ENCODE assay signal across 16 mouse cellular contexts in genomic region chr16:51048650-51049049, GRCm38 (mm10).
DNase-seq lines count a peak whose midpoint lies in the region; ATAC-seq and TF ChIP-seq lines count a peak whose summit lies in the region.
"Had no signal": no experiment of that assay in that cellular context is flagged by ENCODE, and none has a peak within 500 bp of the region (broad histone marks: within the 10 kb centered on the region; RNA-seq: fewer than 3 reads in every experiment).

No protein-coding gene starts in this region.

- no peak overlapping the region for H3K27ac ChIP-seq in heart, embryonic 11.5 days (ENCODE audit: low read depth, low read length)
- H3K27ac ChIP-seq in kidney, postnatal 0 days = no peak overlapping the region
- H3K27ac ChIP-seq in kidney, embryonic 16.5 days (ENCODE audit: low read length) = no peak overlapping the region
- H3K27ac ChIP-seq: forebrain, embryonic 12.5 days; layer of hippocampus, adult 2 months; limb, embryonic 12.5 days had no signal

- no peaks in the 10 kb centered on the region for H3K9me3 ChIP-seq in heart, embryonic 11.5 days (replicated peaks; ENCODE audit: control insufficient read depth, low read length)
- no peaks in the 10 kb centered on the region for H3K9me3 ChIP-seq in kidney, postnatal 0 days (replicated peaks; ENCODE audit: low read length)
- no peaks in the 10 kb centered on the region for H3K9me3 ChIP-seq in kidney, embryonic 16.5 days (ENCODE audit: low read length)
- H3K9me3 ChIP-seq: forebrain, embryonic 12.5 days; limb, embryonic 12.5 days had no signal

- 58% methylated on average over 2 of the region's 2 CpGs for WGBS in heart, embryonic 11.5 days (ENCODE audit: insufficient replicate concordance)
- WGBS in kidney, postnatal 0 days = 14% methylated on average over 2 of the region's 2 CpGs
- WGBS in kidney, embryonic 16.5 days = 24% methylated on average over 2 of the region's 2 CpGs

- H3K4me1 ChIP-seq in heart, embryonic 11.5 days (ENCODE audit: control insufficient read depth, insufficient read depth, low read length) = no peaks in the 10 kb centered on the region
- H3K4me1 ChIP-seq in kidney, postnatal 0 days (replicated peaks; ENCODE audit: insufficient read depth, low read length) = no peaks in the 10 kb centered on the region
- no peaks in the 10 kb centered on the region for H3K4me1 ChIP-seq in kidney, embryonic 16.5 days (ENCODE audit: insufficient read depth, low read length)
- H3K4me1 ChIP-seq: forebrain, embryonic 12.5 days had no signal

- no peak overlapping the region for H3K4me2 ChIP-seq in heart, embryonic 11.5 days
- H3K4me2 ChIP-seq in kidney, postnatal 0 days (ENCODE audit: low read length) = no peak overlapping the region
- H3K4me2 ChIP-seq in kidney, embryonic 16.5 days (replicated peaks; ENCODE audit: low read depth, low read length) = no peak overlapping the region
- H3K4me2 ChIP-seq: forebrain, embryonic 12.5 days; limb, embryonic 12.5 days had no signal

- intact Hi-C loops in left cerebral cortex, postnatal 4 days (cut with DNase I) = no loop called here

- H3K27me3 ChIP-seq in heart, embryonic 11.5 days (ENCODE audit: control insufficient read depth, insufficient read depth, low read length) = no peaks in the 10 kb centered on the region
- no peaks in the 10 kb centered on the region for H3K27me3 ChIP-seq in kidney, postnatal 0 days (ENCODE audit: insufficient read depth, low read length)
- no peaks in the 10 kb centered on the region for H3K27me3 ChIP-seq in kidney, embryonic 16.5 days (ENCODE audit: insufficient read depth, low read length)
- H3K27me3 ChIP-seq: forebrain, embryonic 12.5 days; limb, embryonic 12.5 days had no signal

- DNase-seq in heart, adult 18-20 months = peak; percentile 13 to 29
- peak; percentile 60 for DNase-seq in kidney, postnatal 0 days (ENCODE audit: low spot score)
- DNase-seq in NIH3T3 (ENCODE audit: low read depth) = peak; percentile 27
- peak; percentile 19 for DNase-seq in lung, postnatal 14 days
- DNase-seq in cerebellum, postnatal 10 days = no peak
- DNase-seq in left cerebral cortex, postnatal 4 days = no peak
- DNase-seq: B cell, adult 2 months; cerebellum, adult 9-10 months; gastrocnemius, postnatal 36 days; liver, postnatal 0 days had no signal

- no peak overlapping the region for H3K4me3 ChIP-seq in heart, embryonic 11.5 days (ENCODE audit: low read depth, low read length)
- H3K4me3 ChIP-seq in kidney, postnatal 0 days (replicated peaks; ENCODE audit: low read depth, low read length) = no peak overlapping the region
- no peak overlapping the region for H3K4me3 ChIP-seq in kidney, embryonic 16.5 days (ENCODE audit: low read length)
- H3K4me3 ChIP-seq: forebrain, embryonic 12.5 days; layer of hippocampus, adult 2 months; limb, embryonic 12.5 days had no signal

- no peaks in the 10 kb centered on the region for H3K36me3 ChIP-seq in heart, embryonic 11.5 days (ENCODE audit: control insufficient read depth, insufficient read depth, low read length)
- no peaks in the 10 kb centered on the region for H3K36me3 ChIP-seq in kidney, postnatal 0 days (ENCODE audit: insufficient read depth, low read length)
- H3K36me3 ChIP-seq in kidney, embryonic 16.5 days (ENCODE audit: insufficient read depth, low read length) = no peaks in the 10 kb centered on the region
- H3K36me3 ChIP-seq: forebrain, embryonic 12.5 days; limb, embryonic 12.5 days had no signal

- no peak for TF ChIP-seq CTCF in kidney, postnatal 0 days (IDR thresholded peaks at IDR 0.05; ENCODE audit: low read depth)

- H3K9ac ChIP-seq in heart, embryonic 11.5 days (ENCODE audit: low read depth, low read length) = no peak overlapping the region
- H3K9ac ChIP-seq in kidney, postnatal 0 days (ENCODE audit: low read depth, low read length) = no peak overlapping the region
- H3K9ac ChIP-seq in kidney, embryonic 16.5 days (replicated peaks; ENCODE audit: low read length) = no peak overlapping the region
- H3K9ac ChIP-seq: forebrain, embryonic 12.5 days; limb, embryonic 12.5 days; liver, postnatal 0 days had no signal

- no peak for ATAC-seq in heart, embryonic 11.5 days (replicated peaks; ENCODE audit: insufficient number of reproducible peaks, low FRiP score, low TSS enrichment)
- ATAC-seq in kidney, postnatal 0 days (replicated peaks; ENCODE audit: low FRiP score, low read depth) = no peak
- no peak; the same call in 1 of the 2 replicates for ATAC-seq in kidney, embryonic 16.5 days (ENCODE audit: low FRiP score, low TSS enrichment)
- ATAC-seq: liver, postnatal 0 days; midbrain, embryonic 16.5 days had no signal

Comparison
In these comparisons a context has a peak if more than half of its experiments do, and no peak if none do; other contexts are left out.
1. DNase-seq: peak in heart, adult 18-20 months (2 of 2), kidney, postnatal 0 days (single experiment), NIH3T3 (single experiment) and lung, postnatal 14 days (single experiment); none in cerebellum, postnatal 10 days (0 of 2) and left cerebral cortex, postnatal 4 days (single experiment).